In genomic region chr14:51009572-51009971, GRCm38 (mm10) we compare ENCODE assay signal across 24 mouse cellular contexts. TPM values are rescaled to one million over a fixed set of nuclear protein-coding genes. Genes with fewer than 3 reads are reported as not detected.
DNase-seq lines count a peak whose midpoint lies in the region; ATAC-seq and TF ChIP-seq lines count a peak whose summit lies in the region.
"Had no signal": no experiment of that assay in that cellular context is flagged by ENCODE, and none has a peak within 500 bp of the region (broad histone marks: within the 10 kb centered on the region; RNA-seq: fewer than 3 reads in every experiment).

No protein-coding gene starts in this region.

- H3K9ac ChIP-seq in heart, embryonic 12.5 days, result no peak overlapping the region
- no peak overlapping the region for H3K9ac ChIP-seq in lung, embryonic 15.5 days
- no peak overlapping the region for H3K9ac ChIP-seq in intestine, embryonic 16.5 days (ENCODE audit: low read depth, low read length)
- H3K9ac ChIP-seq in stomach, embryonic 16.5 days (ENCODE audit: low read length), result no peak overlapping the region
- H3K9ac ChIP-seq: hindbrain, embryonic 15.5 days; liver, embryonic 15.5 days; neural tube, embryonic 13.5 days had no signal

- TF ChIP-seq POLR2A in lung, adult 2 months (IDR thresholded peaks at IDR 0.05; ENCODE audit: borderline replicate concordance, extremely low read depth, low read depth, low read length), result no peak

- H3K4me2 ChIP-seq in heart, embryonic 12.5 days, result no peak overlapping the region
- H3K4me2 ChIP-seq in lung, embryonic 15.5 days, result no peak overlapping the region
- H3K4me2 ChIP-seq in intestine, embryonic 16.5 days (ENCODE audit: low read depth, low read length), result no peak overlapping the region
- no peak overlapping the region for H3K4me2 ChIP-seq in stomach, embryonic 16.5 days (ENCODE audit: low read depth, low read length)
- H3K4me2 ChIP-seq: hindbrain, embryonic 15.5 days; liver, embryonic 15.5 days; neural tube, embryonic 13.5 days had no signal

- intact Hi-C loops in heart, postnatal 25 days (cut with DNase I), result loop anchor here (5.0 kb wide), 1 partner anchor 37 kb away; no protein-coding TSS in a partner anchor

- H3K9me3 ChIP-seq in heart, embryonic 12.5 days (replicated peaks), result peaks cover 5% of the 10 kb centered on the region; the same call in 1 of the 2 replicates
- H3K9me3 ChIP-seq in lung, embryonic 15.5 days, result no peaks in the 10 kb centered on the region
- H3K9me3 ChIP-seq in intestine, embryonic 16.5 days (ENCODE audit: control insufficient read depth, low read length), result no peaks in the 10 kb centered on the region
- H3K9me3 ChIP-seq in stomach, embryonic 16.5 days (replicated peaks; ENCODE audit: control insufficient read depth, low read length), result no peaks in the 10 kb centered on the region; the same call in 1 of the 2 replicates
- H3K9me3 ChIP-seq: G1E; hindbrain, embryonic 15.5 days; liver, embryonic 15.5 days; neural tube, embryonic 13.5 days had no signal

- no peak for DNase-seq in heart, postnatal 25 days (ENCODE audit: low spot score)
- no peak for DNase-seq in lung, adult 2 months
- DNase-seq in cerebellum, postnatal 14 days, result no peak
- DNase-seq: cerebellum, postnatal 10 days; kidney, adult 8-10 months; left cerebral cortex, postnatal 4 days; right cerebral cortex, postnatal 25 days; thymus, adult 18-20 months had no signal

- no peaks in the 10 kb centered on the region for H3K36me3 ChIP-seq in heart, embryonic 12.5 days
- no peaks in the 10 kb centered on the region for H3K36me3 ChIP-seq in lung, embryonic 15.5 days
- no peaks in the 10 kb centered on the region for H3K36me3 ChIP-seq in intestine, embryonic 16.5 days (ENCODE audit: control insufficient read depth, insufficient read depth, low read length)
- no peaks in the 10 kb centered on the region for H3K36me3 ChIP-seq in stomach, embryonic 16.5 days (ENCODE audit: control insufficient read depth, insufficient read depth, low read length)
- H3K36me3 ChIP-seq: G1E; hindbrain, embryonic 15.5 days; liver, embryonic 15.5 days; neural tube, embryonic 13.5 days had no signal

- no peaks in the 10 kb centered on the region for H3K27me3 ChIP-seq in heart, embryonic 12.5 days (replicated peaks)
- H3K27me3 ChIP-seq in lung, embryonic 15.5 days, result no peaks in the 10 kb centered on the region
- no peaks in the 10 kb centered on the region for H3K27me3 ChIP-seq in intestine, embryonic 16.5 days (replicated peaks; ENCODE audit: control insufficient read depth, insufficient read depth, low read length)
- H3K27me3 ChIP-seq in stomach, embryonic 16.5 days (ENCODE audit: control insufficient read depth, insufficient read depth, low read length), result no peaks in the 10 kb centered on the region
- H3K27me3 ChIP-seq: hindbrain, embryonic 15.5 days; liver, embryonic 15.5 days; neural tube, embryonic 13.5 days had no signal

- peak overlapping the region; percentile 97 for H3K27ac ChIP-seq in heart, embryonic 12.5 days (ENCODE audit: poor library complexity, severe bottlenecking)
- peak overlapping the region; percentile 94 for H3K27ac ChIP-seq in lung, embryonic 15.5 days
- H3K27ac ChIP-seq in intestine, embryonic 16.5 days (ENCODE audit: low read length), result peak overlapping the region; percentile 83
- peak overlapping the region; percentile 80; the same call in 1 of the 2 replicates for H3K27ac ChIP-seq in stomach, embryonic 16.5 days (ENCODE audit: low read length)
- H3K27ac ChIP-seq: hindbrain, embryonic 15.5 days; liver, embryonic 15.5 days; neural tube, embryonic 13.5 days had no signal

- H3K4me3 ChIP-seq in heart, embryonic 12.5 days, result no peak overlapping the region
- no peak overlapping the region for H3K4me3 ChIP-seq in lung, embryonic 15.5 days
- H3K4me3 ChIP-seq in lung, adult 2 months (replicated peaks; ENCODE audit: extremely low read depth, low read depth, low read length), result no peak overlapping the region
- no peak overlapping the region for H3K4me3 ChIP-seq in intestine, embryonic 16.5 days (ENCODE audit: low read length)
- no peak overlapping the region for H3K4me3 ChIP-seq in stomach, embryonic 16.5 days (replicated peaks; ENCODE audit: low read length)
- H3K4me3 ChIP-seq: hindbrain, embryonic 15.5 days; liver, embryonic 15.5 days; neural tube, embryonic 13.5 days had no signal

- H3K4me1 ChIP-seq in heart, embryonic 12.5 days (replicated peaks), result peaks cover 24% of the 10 kb centered on the region
- peaks cover 12% of the 10 kb centered on the region for H3K4me1 ChIP-seq in lung, embryonic 15.5 days
- H3K4me1 ChIP-seq in lung, adult 2 months (ENCODE audit: control insufficient read depth, insufficient read depth, low read length), result peaks cover 2% of the 10 kb centered on the region; the same call in 1 of the 2 replicates
- no peaks in the 10 kb centered on the region for H3K4me1 ChIP-seq in intestine, embryonic 16.5 days (ENCODE audit: control insufficient read depth, insufficient read depth, low read length)
- H3K4me1 ChIP-seq in stomach, embryonic 16.5 days (ENCODE audit: control insufficient read depth, insufficient read depth, low read length), result peaks cover 5% of the 10 kb centered on the region; the same call in 1 of the 2 replicates
- H3K4me1 ChIP-seq: hindbrain, embryonic 15.5 days; neural tube, embryonic 13.5 days had no signal

- no peak for TF ChIP-seq CTCF in lung, adult 2 months (IDR thresholded peaks at IDR 0.05; ENCODE audit: insufficient read depth, low read length)

- 82% methylated on average over 6 of the region's 6 CpGs for WGBS in heart, embryonic 12.5 days
- WGBS in lung, embryonic 15.5 days, result 78% methylated on average over 6 of the region's 6 CpGs
- WGBS in lung, adult 2 months, result 76% methylated on average over 6 of the region's 6 CpGs
- WGBS in intestine, embryonic 16.5 days, result 87% methylated on average over 6 of the region's 6 CpGs
- 79% methylated on average over 6 of the region's 6 CpGs for WGBS in stomach, embryonic 16.5 days

- ATAC-seq in heart, embryonic 12.5 days (ENCODE audit: insufficient number of reproducible peaks, low FRiP score), result no peak
- no peak for ATAC-seq in lung, embryonic 15.5 days (ENCODE audit: borderline replicate concordance, extremely low read depth, low FRiP score, low TSS enrichment)
- ATAC-seq in intestine, embryonic 16.5 days, result no peak
- no peak for ATAC-seq in stomach, embryonic 16.5 days (ENCODE audit: insufficient read depth, low FRiP score)

RNA-seq across cellular contexts. Expression of gene Rnase10, which starts 2.0 kb away (rescaled TPM):
- polyA plus RNA-seq in heart, embryonic 12.5 days (2016; fragmentation: Nextera tagmentation; extraction: Ambion mirVana), result 0.41 TPM in 1 of 2 replicates, not detected in the other
- total RNA-seq in heart, postnatal 25 days (2021), result under 1 TPM in 1 of 2 experiments, not detected in 1; 0.39 TPM
- polyA plus RNA-seq in lung, embryonic 15.5 days (2015; fragmentation: Nextera tagmentation; extraction: Ambion mirVana), result 0.25 and 0.28 TPM in 2 replicates
- polyA plus RNA-seq in lung, adult 2 months (2012; rRNA removed), result 0.14 TPM in 1 of 2 replicates, not detected in the other
- polyA plus RNA-seq in intestine, embryonic 16.5 days (2015; fragmentation: Nextera tagmentation; extraction: Ambion mirVana), result 0.20 and 0.29 TPM in 2 replicates
- 0.23 and 0.54 TPM in 2 replicates for polyA plus RNA-seq in stomach, embryonic 16.5 days (2015; fragmentation: Nextera tagmentation; extraction: Ambion mirVana)
- total RNA-seq: gastrocnemius, postnatal 4 days; layer of hippocampus, postnatal 25 days; megakaryocyte-erythroid progenitor cell, adult 5-6 weeks; midbrain, postnatal 0 days had no signal
- polyA plus RNA-seq: forebrain, embryonic 11.5 days; G1E; hindbrain, embryonic 15.5 days; midbrain, postnatal 0 days; neural tube, embryonic 13.5 days had no signal

RNA-seq across cellular contexts. Expression of gene Rnase9, which starts 32.1 kb away (rescaled TPM):
- not detected in 2 replicates for polyA plus RNA-seq in heart, embryonic 12.5 days (2016; fragmentation: Nextera tagmentation; extraction: Ambion mirVana)
- total RNA-seq in heart, postnatal 25 days (2021), result not detected
- not detected in 2 replicates for polyA plus RNA-seq in lung, embryonic 15.5 days (2015; fragmentation: Nextera tagmentation; extraction: Ambion mirVana)
- not detected in 2 replicates for polyA plus RNA-seq in lung, adult 2 months (2012; rRNA removed)
- not detected in 2 replicates for polyA plus RNA-seq in intestine, embryonic 16.5 days (2015; fragmentation: Nextera tagmentation; extraction: Ambion mirVana)
- not detected in 2 replicates for polyA plus RNA-seq in stomach, embryonic 16.5 days (2015; fragmentation: Nextera tagmentation; extraction: Ambion mirVana)
- total RNA-seq: adrenal gland, postnatal 36 days; gastrocnemius, postnatal 4 days; layer of hippocampus, postnatal 25 days; left cerebral cortex, postnatal 4 days; megakaryocyte-erythroid progenitor cell, adult 5-6 weeks; midbrain, postnatal 0 days had no signal
- polyA plus RNA-seq: forebrain, embryonic 11.5 days; frontal cortex, adult 2 months; G1E; hindbrain, embryonic 15.5 days; large intestine, adult 2 months; liver, embryonic 15.5 days; midbrain, postnatal 0 days; neural tube, embryonic 13.5 days had no signal

RNA-seq across cellular contexts. Expression of gene Rnase11, which starts 40.4 kb away (rescaled TPM):
- polyA plus RNA-seq in heart, embryonic 12.5 days (2016; fragmentation: Nextera tagmentation; extraction: Ambion mirVana), result not detected in 2 replicates
- total RNA-seq in heart, postnatal 25 days (2021), result not detected
- polyA plus RNA-seq in lung, embryonic 15.5 days (2015; fragmentation: Nextera tagmentation; extraction: Ambion mirVana), result not detected in 2 replicates
- polyA plus RNA-seq in lung, adult 2 months (2012; rRNA removed), result not detected in 2 replicates
- not detected in 2 replicates for polyA plus RNA-seq in intestine, embryonic 16.5 days (2015; fragmentation: Nextera tagmentation; extraction: Ambion mirVana)
- polyA plus RNA-seq in stomach, embryonic 16.5 days (2015; fragmentation: Nextera tagmentation; extraction: Ambion mirVana), result not detected in 2 replicates
- total RNA-seq: adrenal gland, postnatal 36 days; gastrocnemius, postnatal 4 days; layer of hippocampus, postnatal 25 days; left cerebral cortex, postnatal 4 days; megakaryocyte-erythroid progenitor cell, adult 5-6 weeks; midbrain, postnatal 0 days had no signal
- polyA plus RNA-seq: forebrain, embryonic 11.5 days; frontal cortex, adult 2 months; G1E; hindbrain, embryonic 15.5 days; large intestine, adult 2 months; liver, embryonic 15.5 days; midbrain, postnatal 0 days; neural tube, embryonic 13.5 days had no signal

RNA-seq across cellular contexts. Expression of gene Rnase12, which starts 47.9 kb away (rescaled TPM):
- 0.51 and 0.70 TPM in 2 replicates for polyA plus RNA-seq in heart, embryonic 12.5 days (2016; fragmentation: Nextera tagmentation; extraction: Ambion mirVana)
- not detected for total RNA-seq in heart, postnatal 25 days (2021)
- not detected in 2 replicates for polyA plus RNA-seq in lung, embryonic 15.5 days (2015; fragmentation: Nextera tagmentation; extraction: Ambion mirVana)
- polyA plus RNA-seq in lung, adult 2 months (2012; rRNA removed), result not detected in 2 replicates
- polyA plus RNA-seq in intestine, embryonic 16.5 days (2015; fragmentation: Nextera tagmentation; extraction: Ambion mirVana), result 0.37 and 0.54 TPM in 2 replicates
- polyA plus RNA-seq in stomach, embryonic 16.5 days (2015; fragmentation: Nextera tagmentation; extraction: Ambion mirVana), result 0.45 TPM in 1 of 2 replicates, not detected in the other
- total RNA-seq: adrenal gland, postnatal 36 days; G1E; gastrocnemius, postnatal 4 days; layer of hippocampus, postnatal 25 days; left cerebral cortex, postnatal 4 days; midbrain, postnatal 0 days had no signal
- polyA plus RNA-seq: forebrain, embryonic 11.5 days; G1E; hindbrain, embryonic 15.5 days; midbrain, postnatal 0 days; neural tube, embryonic 13.5 days had no signal

RNA-seq across cellular contexts. Expression of gene Pnp2, which starts 53.8 kb away (rescaled TPM):
- 0.17 and 0.32 TPM in 2 replicates for polyA plus RNA-seq in heart, embryonic 12.5 days (2016; fragmentation: Nextera tagmentation; extraction: Ambion mirVana)
- under 1 TPM; 0.61 to 0.75 TPM for total RNA-seq in heart, postnatal 25 days (2021)
- 0.38 and 0.76 TPM in 2 replicates for polyA plus RNA-seq in lung, embryonic 15.5 days (2015; fragmentation: Nextera tagmentation; extraction: Ambion mirVana)
- polyA plus RNA-seq in lung, adult 2 months (2012; rRNA removed), result 0.97 and 1.1 TPM in 2 replicates
- polyA plus RNA-seq in intestine, embryonic 16.5 days (2015; fragmentation: Nextera tagmentation; extraction: Ambion mirVana), result 3.7 and 5.3 TPM in 2 replicates
- 0.69 and 1.6 TPM in 2 replicates for polyA plus RNA-seq in stomach, embryonic 16.5 days (2015; fragmentation: Nextera tagmentation; extraction: Ambion mirVana)
- polyA plus RNA-seq: G1E; neural tube, embryonic 13.5 days had no signal
